Mouse (Mus musculus): ENCODE results near the gene Mical2. TPM values are rescaled to one million over a fixed set of nuclear protein-coding genes. Genes with fewer than 3 reads are reported as not detected.

Gene Mical2
- total RNA-seq, 2 experiments from 2014 or later: 691 to 703 TPM

- no peak for DNase-seq
These were observed 232.8 kb downstream of the Mical2 start for GRCm38 (mm10) chr7:112458440-112458839.

Other genes with a start within 250 kb of the Mical2 start
- 10 to 100 TPM; 65.5 to 65.9 TPM for gene Usp47, start 202.4 kb upstream of the Mical2 start, total RNA-seq (2021)
- 100 to 1,000 TPM; 246 to 273 TPM for gene Dkk3, start 66.8 kb upstream of the Mical2 start, total RNA-seq (2021)
- 10 to 100 TPM; 49.3 to 50.9 TPM for gene Parva, start 201.6 kb downstream of the Mical2 start, total RNA-seq (2021)